Comparison of ENCODE assay signal across 8 mouse cellular contexts in genomic region chr14:7943101-7943800, GRCm38 (mm10). TPM values are rescaled to one million over a fixed set of nuclear protein-coding genes. Genes with fewer than 3 reads are reported as not detected.
A peak's percentile ranks its signal among the peaks of the same experiment; 100 is the strongest.
DNase-seq lines count a peak whose midpoint lies in the region; ATAC-seq and TF ChIP-seq lines count a peak whose summit lies in the region.

No protein-coding gene starts in this region.

- H3K4me1 ChIP-seq in liver, adult 2 months (ENCODE audit: control insufficient read depth, insufficient read depth, low read length), result peaks cover 18% of the 10 kb centered on the region
- H3K4me1 ChIP-seq in liver, embryonic 11.5 days (replicated peaks; ENCODE audit: control insufficient read depth, insufficient read depth, low read length), result peaks cover 5% of the 10 kb centered on the region; the same call in 1 of the 2 replicates
- H3K4me1 ChIP-seq in heart, embryonic 15.5 days (replicated peaks), result peaks cover 43% of the 10 kb centered on the region
- peaks cover 24% of the 10 kb centered on the region for H3K4me1 ChIP-seq in limb, embryonic 10.5 days
- peaks cover 11% of the 10 kb centered on the region; the same call in 1 of the 2 replicates for H3K4me1 ChIP-seq in stomach, embryonic 15.5 days

- no peak for TF ChIP-seq CTCF in liver, adult 2 months (IDR thresholded peaks at IDR 0.05; ENCODE audit: low read depth, low read length)

- H3K36me3 ChIP-seq in liver, adult 2 months (ENCODE audit: control insufficient read depth, insufficient read depth, low read length), result peaks cover 53% of the 10 kb centered on the region
- H3K36me3 ChIP-seq in liver, embryonic 11.5 days (ENCODE audit: control insufficient read depth, insufficient read depth, low read length), result no peaks in the 10 kb centered on the region; the same call in 1 of the 2 replicates
- H3K36me3 ChIP-seq in heart, embryonic 15.5 days, result peaks cover 7% of the 10 kb centered on the region
- H3K36me3 ChIP-seq in limb, embryonic 10.5 days, result peaks cover 84% of the 10 kb centered on the region
- H3K36me3 ChIP-seq in stomach, embryonic 15.5 days, result peaks cover 27% of the 10 kb centered on the region

- no peak overlapping the region for H3K4me3 ChIP-seq in liver, adult 2 months (ENCODE audit: insufficient read depth, low read depth, low read length)
- no peak overlapping the region for H3K4me3 ChIP-seq in liver, embryonic 11.5 days (ENCODE audit: low read depth, low read length)
- no peak overlapping the region for H3K4me3 ChIP-seq in heart, embryonic 15.5 days
- H3K4me3 ChIP-seq in limb, embryonic 10.5 days, result no peak overlapping the region
- no peak overlapping the region for H3K4me3 ChIP-seq in stomach, embryonic 15.5 days (replicated peaks)

- H3K79me2 ChIP-seq in liver, adult 2 months (ENCODE audit: control insufficient read depth, insufficient read depth, low read length), result no peaks in the 10 kb centered on the region

- DNase-seq in liver, adult 2 months (ENCODE audit: extremely low read depth, low read depth, low spot score), result peak; percentile 93
- no peak for DNase-seq in liver, embryonic 11.5 days (ENCODE audit: low spot score)
- DNase-seq in cerebellum, adult 11-12 months, result peak; percentile 43
- DNase-seq in limb, embryonic 10.5 days (ENCODE audit: low spot score), result no peak

- H3K27me3 ChIP-seq in liver, adult 2 months (ENCODE audit: control insufficient read depth, insufficient read depth, low read length), result no peaks in the 10 kb centered on the region
- no peaks in the 10 kb centered on the region for H3K27me3 ChIP-seq in liver, embryonic 11.5 days (replicated peaks; ENCODE audit: control insufficient read depth, insufficient read depth, low read length)
- no peaks in the 10 kb centered on the region for H3K27me3 ChIP-seq in heart, embryonic 15.5 days
- H3K27me3 ChIP-seq in limb, embryonic 10.5 days (ENCODE audit: low read depth, poor library complexity, severe bottlenecking), result no peaks in the 10 kb centered on the region
- H3K27me3 ChIP-seq in stomach, embryonic 15.5 days (replicated peaks), result no peaks in the 10 kb centered on the region

- no peak for TF ChIP-seq POLR2A in liver, adult 2 months (IDR thresholded peaks at IDR 0.05; ENCODE audit: extremely low read depth, insufficient read depth, low read length)

- no peak for ATAC-seq in liver, embryonic 11.5 days (replicated peaks; ENCODE audit: low FRiP score)
- 0 out of 2 replicates have a peak, but pooled peaks have one; percentile 19 for ATAC-seq in heart, embryonic 15.5 days (replicated peaks; ENCODE audit: insufficient number of reproducible peaks, insufficient read depth, low FRiP score, low read depth)
- no peak for ATAC-seq in stomach, embryonic 15.5 days (ENCODE audit: insufficient read depth, low FRiP score, low read depth)
- ATAC-seq in CD4-positive, CD25-positive, alpha-beta regulatory T cell, adult 4 months, result no peak
- no peak for ATAC-seq in megakaryocyte, adult 5-6 weeks (ENCODE audit: poor library complexity, severe bottlenecking)

- WGBS in liver, adult 2 months, result 43% methylated on average over 7 of the region's 7 CpGs
- WGBS in liver, embryonic 11.5 days, result 71% methylated on average over 7 of the region's 7 CpGs
- WGBS in heart, embryonic 15.5 days, result 58% methylated on average over 7 of the region's 7 CpGs
- 88% methylated on average over 7 of the region's 7 CpGs for WGBS in limb, embryonic 10.5 days
- WGBS in stomach, embryonic 15.5 days, result 67% methylated on average over 7 of the region's 7 CpGs

- peak overlapping the region; percentile 87 for H3K27ac ChIP-seq in liver, adult 2 months (replicated peaks; ENCODE audit: insufficient read depth, low read depth, low read length)
- H3K27ac ChIP-seq in liver, embryonic 11.5 days (ENCODE audit: low read depth, low read length), result no peak overlapping the region
- peak overlapping the region; percentile 62 for H3K27ac ChIP-seq in heart, embryonic 15.5 days
- peak overlapping the region; percentile 74 for H3K27ac ChIP-seq in limb, embryonic 10.5 days
- peak overlapping the region; percentile 70 for H3K27ac ChIP-seq in stomach, embryonic 15.5 days

- H3K9me3 ChIP-seq in liver, embryonic 11.5 days (ENCODE audit: control insufficient read depth, low read length), result no peaks in the 10 kb centered on the region
- H3K9me3 ChIP-seq in heart, embryonic 15.5 days (replicated peaks), result no peaks in the 10 kb centered on the region
- H3K9me3 ChIP-seq in limb, embryonic 10.5 days (replicated peaks), result no peaks in the 10 kb centered on the region
- no peaks in the 10 kb centered on the region for H3K9me3 ChIP-seq in stomach, embryonic 15.5 days

- H3K4me2 ChIP-seq in liver, embryonic 11.5 days, result no peak overlapping the region
- no peak overlapping the region for H3K4me2 ChIP-seq in heart, embryonic 15.5 days
- H3K4me2 ChIP-seq in stomach, embryonic 15.5 days, result no peak overlapping the region

- H3K9ac ChIP-seq in liver, adult 2 months (ENCODE audit: low read depth, low read length), result no peak overlapping the region
- no peak overlapping the region for H3K9ac ChIP-seq in liver, embryonic 11.5 days (ENCODE audit: low read depth, low read length)
- H3K9ac ChIP-seq in heart, embryonic 15.5 days, result no peak overlapping the region
- no peak overlapping the region for H3K9ac ChIP-seq in stomach, embryonic 15.5 days

RNA-seq across cellular contexts. Expression of gene Gm45521, which starts 13.8 kb away (rescaled TPM):
- not detected in 2 replicates for total RNA-seq in liver, adult 2 months (2014; rRNA removed)
- polyA plus RNA-seq in liver, adult 2 months (2012; rRNA removed), result not detected in 2 replicates
- not detected in 2 replicates for polyA plus RNA-seq in liver, embryonic 11.5 days (2014; fragmentation: Nextera tagmentation; extraction: Ambion mirVana)
- polyA plus RNA-seq in heart, embryonic 15.5 days (2015; fragmentation: Nextera tagmentation; extraction: Ambion mirVana), result not detected in 2 replicates
- not detected in 2 replicates for polyA plus RNA-seq in limb, embryonic 10.5 days (2016; fragmentation: Nextera tagmentation; extraction: Ambion mirVana)
- polyA plus RNA-seq in stomach, embryonic 15.5 days (2015; fragmentation: Nextera tagmentation; extraction: Ambion mirVana), result 0.21 TPM in 1 of 2 replicates, not detected in the other
- polyA plus RNA-seq in CD4-positive, CD25-positive, alpha-beta regulatory T cell, adult 4 months (2017; shearing (Covaris generic)), result not detected
- total RNA-seq in megakaryocyte, adult 5-6 weeks (2015), result not detected in 2 replicates
- not detected in 2 replicates for total RNA-seq in megakaryocyte, adult 5-6 weeks (2017)

RNA-seq across cellular contexts. Expression of gene Dnase1l3, which starts 51.1 kb away (rescaled TPM):
- total RNA-seq in liver, adult 2 months (2014; rRNA removed), result 10.0 and 10.9 TPM in 2 replicates
- 20.5 and 24.3 TPM in 2 replicates for polyA plus RNA-seq in liver, adult 2 months (2012; rRNA removed)
- polyA plus RNA-seq in liver, embryonic 11.5 days (2014; fragmentation: Nextera tagmentation; extraction: Ambion mirVana), result 0.73 and 0.79 TPM in 2 replicates
- polyA plus RNA-seq in heart, embryonic 15.5 days (2015; fragmentation: Nextera tagmentation; extraction: Ambion mirVana), result 0.13 and 0.74 TPM in 2 replicates
- polyA plus RNA-seq in limb, embryonic 10.5 days (2016; fragmentation: Nextera tagmentation; extraction: Ambion mirVana), result not detected in 2 replicates
- polyA plus RNA-seq in stomach, embryonic 15.5 days (2015; fragmentation: Nextera tagmentation; extraction: Ambion mirVana), result 0.94 and 0.99 TPM in 2 replicates
- polyA plus RNA-seq in CD4-positive, CD25-positive, alpha-beta regulatory T cell, adult 4 months (2017; shearing (Covaris generic)), result 1 to 10 TPM; 4.6 to 8.5 TPM
- 0.02 and 0.07 TPM in 2 replicates for total RNA-seq in megakaryocyte, adult 5-6 weeks (2015)
- total RNA-seq in megakaryocyte, adult 5-6 weeks (2017), result not detected in 2 replicates

RNA-seq across cellular contexts. Expression of gene Abhd6, which starts 59.5 kb away (rescaled TPM):
- 17.4 and 29.2 TPM in 2 replicates for total RNA-seq in liver, adult 2 months (2014; rRNA removed)
- 39.6 and 45.2 TPM in 2 replicates for polyA plus RNA-seq in liver, adult 2 months (2012; rRNA removed)
- 11.9 and 15.0 TPM in 2 replicates for polyA plus RNA-seq in liver, embryonic 11.5 days (2014; fragmentation: Nextera tagmentation; extraction: Ambion mirVana)
- polyA plus RNA-seq in heart, embryonic 15.5 days (2015; fragmentation: Nextera tagmentation; extraction: Ambion mirVana), result 9.9 and 14.7 TPM in 2 replicates
- 13.8 and 20.9 TPM in 2 replicates for polyA plus RNA-seq in limb, embryonic 10.5 days (2016; fragmentation: Nextera tagmentation; extraction: Ambion mirVana)
- 18.9 and 21.2 TPM in 2 replicates for polyA plus RNA-seq in stomach, embryonic 15.5 days (2015; fragmentation: Nextera tagmentation; extraction: Ambion mirVana)
- polyA plus RNA-seq in CD4-positive, CD25-positive, alpha-beta regulatory T cell, adult 4 months (2017; shearing (Covaris generic)), result 10 to 100 TPM; 31.1 to 32.8 TPM
- total RNA-seq in megakaryocyte, adult 5-6 weeks (2015), result 0.80 and 1.5 TPM in 2 replicates
- 0.66 TPM in 1 of 2 replicates, not detected in the other for total RNA-seq in megakaryocyte, adult 5-6 weeks (2017)

Comparison
In these comparisons a context has a peak if more than half of its experiments do, and no peak if none do; other contexts are left out.
1. DNase-seq: peak in liver, adult 2 months (single experiment) and cerebellum, adult 11-12 months (single experiment); none in liver, embryonic 11.5 days (single experiment) and limb, embryonic 10.5 days (single experiment).